Mouse (Mus musculus) bone marrow, adult 2 months (tissue): ENCODE data around the gene Clip2. TPM values are rescaled to one million over a fixed set of nuclear protein-coding genes. Genes with fewer than 3 reads are reported as not detected.
"Not testable (repeated sequence)": the region's sequence is repeated elsewhere in the genome, so short reads cannot be mapped to it uniquely, and the experiment has no call there.

Experiments
- H3K27ac ChIP-seq: fragments of 200-500 bp; 2 replicates; pipeline ENCODE4 v1.5.1; 2012; ENCODE audit warnings: low read depth, mild to moderate bottlenecking, control low read depth, inconsistent platforms, low read length; ENCODE audit not compliant: control insufficient read depth, poor library complexity, insufficient read depth
- H3K4me1 ChIP-seq: fragments of 200-500 bp; 2 replicates; pipeline ENCODE4 v1.6.1; 2011; ENCODE audit warnings: low read length; ENCODE audit not compliant: control insufficient read depth, insufficient read depth
- H3K4me3 ChIP-seq: fragments of 200-500 bp; replicated peaks from 2 replicates; pipeline ENCODE3; 2011; ENCODE audit warnings: mild to moderate bottlenecking, low read depth, low read length, control low read depth; ENCODE audit not compliant: control insufficient read depth
- CTCF ChIP-seq: fragments of 200-500 bp; IDR thresholded peaks from 2 replicates; pipeline ENCODE4 v1.5.1; 2011; ENCODE audit warnings: low read length, control low read depth; ENCODE audit not compliant: control insufficient read depth, insufficient read depth
- POLR2A ChIP-seq: fragments of 200-500 bp; IDR thresholded peaks from 2 replicates; pipeline ENCODE4 v1.6.1; 2011; ENCODE audit warnings: low read depth, mild to moderate bottlenecking, control low read depth, low read length, borderline replicate concordance; ENCODE audit not compliant: control insufficient read depth
- WGBS: fragments of 180-500 bp; shearing (Covaris S2); methylation state at CpG from one replicate; pipeline ENCODE4 v1.1.7; 2018; 5-methylcytosine and 5-hydroxymethylcytosine counted together
- polyA plus RNA-seq: library from polyadenylated mRNA; stranded (reverse); fragments of >200 nt; gene quantifications from 2 replicates; pipeline ENCODE4 v1.2.4, GENCODE M21; 2011; ENCODE audit warnings: low replicate concordance; ENCODE audit not compliant: missing spikeins, insufficient read depth, insufficient read length

Gene Clip2
- polyA plus RNA-seq, 1 experiment, result 5.6 TPM

GRCm38 (mm10) chr5:134488042-134488441 lies 64.2 kb downstream of the Clip2 start:
- TF ChIP-seq POLR2A (no peak), CTCF (no peak)
- H3K4me1 ChIP-seq, result no peaks in the 10 kb centered on the region
- 81% methylated on average over 10 of the region's 10 CpGs for WGBS

GRCm38 (mm10) chr5:134485900-134486665 lies 66.2 kb downstream of the Clip2 start:
- TF ChIP-seq CTCF (peak; percentile 99), POLR2A (no peak)
- Histone ChIP-seq H3K27ac (no peak overlapping the region), H3K4me3 (no peak overlapping the region), H3K4me1 (no peaks in the 10 kb centered on the region)
- whole genome bisulfite sequencing, result 55% methylated on average over 13 of the region's 13 CpGs

More at GRCm38 (mm10) chr5:134488042-134488441, 64.2 kb downstream of the Clip2 start:
- Histone ChIP-seq H3K4me3 (no peak overlapping the region), H3K27ac (no peak overlapping the region)

GRCm38 (mm10) chr5:134485183-134485730 lies 67.0 kb downstream of the Clip2 start:
- no peak overlapping the region for H3K4me3 ChIP-seq
- TF ChIP-seq POLR2A (no peak), CTCF (no peak)
- 78% methylated on average over 7 of the region's 7 CpGs for WGBS
- no peak overlapping the region for H3K27ac ChIP-seq
- no peaks in the 10 kb centered on the region for H3K4me1 ChIP-seq

- TF ChIP-seq CTCF, result no peak
- no peak for TF ChIP-seq POLR2A
- Histone ChIP-seq H3K27ac (no peak overlapping the region), H3K4me1 (no peaks in the 10 kb centered on the region), H3K4me3 (no peak overlapping the region)
- 83% methylated on average over 1 of the region's 1 CpGs for WGBS
Observed at GRCm38 (mm10) chr5:134483291-134483690, 68.9 kb downstream of the Clip2 start.

- Histone ChIP-seq H3K27ac (no peak overlapping the region), H3K4me1 (no peaks in the 10 kb centered on the region), H3K4me3 (no peak overlapping the region)
- WGBS, result 69% methylated on average over 11 of the region's 11 CpGs
- TF ChIP-seq POLR2A (no peak), CTCF (no peak)
Observed at GRCm38 (mm10) chr5:134482331-134482730, 69.9 kb downstream of the Clip2 start.

GRCm38 (mm10) chr5:134478886-134479285 lies 73.3 kb downstream of the Clip2 start:
- not testable (repeated sequence) for H3K27ac ChIP-seq, H3K4me3 ChIP-seq, H3K4me1 ChIP-seq

- WGBS, result 89% methylated on average over 7 of the region's 7 CpGs
- not testable (repeated sequence) for H3K4me3 ChIP-seq, H3K4me1 ChIP-seq, H3K27ac ChIP-seq
Observed at GRCm38 (mm10) chr5:134475686-134476085, 76.5 kb downstream of the Clip2 start.

- WGBS, result 90% methylated on average over 6 of the region's 6 CpGs
- Histone ChIP-seq H3K4me3 (no peak overlapping the region), H3K27ac (no peak overlapping the region), H3K4me1 (peaks cover 2% of the 10 kb centered on the region; the same call in 1 of the 2 replicates)
- no peak for TF ChIP-seq POLR2A
- TF ChIP-seq CTCF, result peak; percentile 55
Observed at GRCm38 (mm10) chr5:134475006-134475605, 77.1 kb downstream of the Clip2 start.

GRCm38 (mm10) chr5:134473902-134474301 lies 78.3 kb downstream of the Clip2 start:
- H3K4me1 ChIP-seq, result peaks cover 2% of the 10 kb centered on the region; the same call in 1 of the 2 replicates
- H3K27ac ChIP-seq, result no peak overlapping the region
- 63% methylated on average over 2 of the region's 2 CpGs for WGBS
- TF ChIP-seq POLR2A (no peak), CTCF (peak; percentile 68)
- H3K4me3 ChIP-seq, result no peak overlapping the region
